Mouse (Mus musculus) c-Kit-positive CD71-positive TER-119-positive erythroid progenitor cells, embryonic 14.5 days (primary cell): ENCODE measurements at regions not wholly inside any gene's neighbourhood (a gene's known extent, or its start where the extent isn't known, plus 50 kb on each side); places are given as distances from the start of the nearest gene placed in this dataset.

Experiments
- DNase-seq: peaks from one replicate; pipeline ENCODE4 v3.0.0-alpha.2; 2013; ENCODE audit warnings: low spot score

GRCm38 (mm10) chr4:148384251-148385230, 60.0 kb downstream of the Ubiad1 start:
- no peak for DNase-seq

GRCm38 (mm10) chr4:148380562-148380961, 64.0 kb downstream of the Ubiad1 start:
- DNase-seq = no peak

- no peak for DNase-seq
These were observed 66.1 kb downstream of the Ubiad1 start for GRCm38 (mm10) chr4:148378491-148378890.

GRCm38 (mm10) chr4:148377368-148377767, 67.2 kb downstream of the Ubiad1 start:
- DNase-seq = no peak

- no peak for DNase-seq
These were observed 68.1 kb downstream of the Ubiad1 start for GRCm38 (mm10) chr4:148376439-148376838.

GRCm38 (mm10) chr4:148371489-148371888, 73.1 kb downstream of the Ubiad1 start:
- DNase-seq = no peak

GRCm38 (mm10) chr4:148367671-148368070, 76.9 kb downstream of the Ubiad1 start:
- DNase-seq = no peak

- DNase-seq = no peak
These were observed 78.0 kb upstream of the Disp3 start for GRCm38 (mm10) chr4:148365804-148366203.

DNA sequence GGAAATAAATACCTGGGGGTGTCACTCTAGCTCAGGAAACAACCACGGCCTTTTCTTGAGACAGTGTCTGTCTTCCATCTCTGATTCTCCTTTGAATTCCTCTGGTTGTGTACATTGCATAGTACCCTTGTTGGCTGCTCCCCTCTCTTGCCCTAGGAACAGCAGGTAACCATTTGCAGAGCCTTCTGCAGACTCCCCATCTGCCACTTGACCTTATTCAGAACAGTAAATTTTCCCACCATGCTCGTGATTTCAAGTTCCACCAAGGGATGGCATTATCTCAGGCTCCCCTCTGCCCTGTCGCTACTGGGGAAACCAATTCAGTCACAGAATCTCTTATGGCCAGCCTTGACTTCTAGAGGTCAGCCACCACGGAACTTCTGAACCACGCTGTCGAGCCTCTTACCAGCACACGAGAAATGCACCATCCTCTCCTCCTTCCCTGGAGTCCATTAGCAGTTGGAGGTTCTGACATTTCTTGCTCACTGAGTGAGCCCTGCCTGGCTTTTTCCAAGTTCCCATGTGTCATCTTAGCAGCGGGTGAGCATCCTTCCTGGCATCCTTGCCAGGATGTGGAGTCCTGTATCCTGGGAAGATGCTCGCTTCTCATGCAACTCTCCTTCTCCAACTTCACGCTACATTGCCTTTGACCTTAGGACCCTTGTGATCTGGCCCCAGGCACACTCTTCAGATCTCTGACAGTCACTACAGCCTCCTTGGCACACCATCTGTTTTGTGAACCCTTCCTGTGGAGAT, 75.8 kb upstream of the Disp3 start:
- no peak for DNase-seq

DNA sequence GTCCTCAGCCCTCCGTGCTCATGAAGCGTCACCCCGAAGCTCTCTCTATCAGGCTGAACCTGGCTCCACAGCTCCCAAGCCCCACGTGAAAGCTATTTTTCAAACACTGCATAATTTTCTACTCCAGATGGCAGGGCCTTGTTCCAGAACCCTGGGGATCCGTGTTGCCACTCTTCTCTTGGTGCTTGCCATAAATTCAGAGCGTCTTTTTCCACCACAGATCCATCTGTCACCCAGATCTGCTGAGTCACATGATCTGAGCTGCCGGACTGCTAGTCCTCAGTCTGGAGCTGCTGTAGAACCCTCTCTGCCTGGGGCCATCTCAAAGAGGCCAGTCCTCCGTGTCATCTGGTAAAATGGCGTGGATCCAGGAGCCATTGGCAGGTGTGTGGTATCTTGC, 73.2 kb upstream of the Disp3 start:
- no peak for DNase-seq

DNA sequence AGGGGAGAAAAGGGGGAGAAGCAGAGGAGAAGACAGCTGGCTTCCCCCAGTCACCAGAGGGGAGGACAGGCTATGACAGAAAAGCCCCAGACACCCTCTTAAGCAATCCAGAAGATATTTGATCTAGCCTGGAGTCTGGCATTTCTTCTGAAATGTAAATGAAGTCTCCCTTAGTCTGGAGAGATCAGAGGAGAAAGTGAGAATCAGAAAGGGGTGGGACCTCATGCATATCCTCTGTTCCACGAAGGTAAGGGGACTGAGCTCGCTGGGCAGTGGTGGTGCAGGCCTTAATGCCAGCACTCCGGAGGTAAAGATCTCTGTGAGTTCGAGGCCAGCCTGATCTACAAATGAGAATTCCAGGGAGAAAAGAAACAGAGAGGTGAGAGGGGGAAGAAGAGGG, 70.6 kb upstream of the Disp3 start:
- no peak for DNase-seq

DNA sequence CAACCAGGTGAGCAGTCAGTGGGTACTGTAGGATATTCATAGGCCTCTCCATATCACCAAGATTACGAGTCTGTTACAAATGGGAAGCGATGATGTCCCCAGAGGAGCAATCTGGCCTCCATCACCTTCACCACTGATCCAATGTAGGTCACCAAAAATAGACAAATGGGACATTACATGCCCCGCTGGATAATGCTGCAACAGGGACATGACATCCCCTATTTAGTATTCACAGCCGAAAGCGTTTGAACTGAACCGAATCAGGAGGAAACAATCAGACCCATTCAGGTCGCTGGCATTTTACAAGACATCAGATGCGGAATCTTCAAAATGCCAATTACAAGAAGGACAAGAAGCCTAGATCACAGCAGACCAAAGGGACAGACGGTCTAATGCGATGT, 69.5 kb upstream of the Disp3 start:
- no peak for DNase-seq

DNA sequence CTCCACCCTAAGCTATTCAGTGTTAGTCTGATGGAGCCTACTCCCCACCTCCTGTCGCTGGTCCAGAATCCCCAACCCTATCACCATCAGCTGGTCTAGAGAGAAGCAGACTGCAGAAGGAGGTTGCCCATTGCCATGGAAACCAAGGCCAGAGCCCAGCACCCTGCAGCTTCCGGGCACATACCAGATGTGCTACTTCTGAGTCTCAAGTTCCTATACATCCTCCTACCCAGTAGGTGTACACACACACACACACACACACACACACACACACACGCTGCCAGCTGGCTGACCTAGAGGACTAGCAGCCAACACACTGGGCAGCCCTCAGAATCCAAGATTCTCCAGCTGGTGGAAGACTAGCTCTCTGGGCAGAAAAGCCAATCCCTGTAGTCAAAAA, 68.9 kb upstream of the Disp3 start:
- DNase-seq = no peak

DNA sequence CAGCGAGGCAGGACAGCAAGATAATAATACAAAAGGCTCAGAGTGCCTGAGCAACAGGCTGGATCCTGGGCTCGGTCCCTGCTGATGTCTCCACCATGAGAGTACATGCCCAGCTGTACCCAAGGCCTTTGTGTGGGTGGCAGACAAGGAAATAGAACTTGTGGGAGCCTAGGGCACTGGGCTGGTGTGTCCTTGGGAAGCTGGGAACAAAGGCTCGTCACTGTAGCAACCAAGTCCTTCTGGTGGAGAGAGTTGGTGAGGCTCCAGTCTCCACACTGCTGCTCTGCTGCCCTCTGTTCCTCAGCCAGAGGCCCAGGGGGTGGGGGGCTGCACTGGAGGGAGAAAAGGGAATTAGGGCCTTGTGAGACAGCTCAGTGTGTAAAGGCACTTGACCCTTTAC, 66.2 kb upstream of the Disp3 start:
- DNase-seq = no peak

DNA sequence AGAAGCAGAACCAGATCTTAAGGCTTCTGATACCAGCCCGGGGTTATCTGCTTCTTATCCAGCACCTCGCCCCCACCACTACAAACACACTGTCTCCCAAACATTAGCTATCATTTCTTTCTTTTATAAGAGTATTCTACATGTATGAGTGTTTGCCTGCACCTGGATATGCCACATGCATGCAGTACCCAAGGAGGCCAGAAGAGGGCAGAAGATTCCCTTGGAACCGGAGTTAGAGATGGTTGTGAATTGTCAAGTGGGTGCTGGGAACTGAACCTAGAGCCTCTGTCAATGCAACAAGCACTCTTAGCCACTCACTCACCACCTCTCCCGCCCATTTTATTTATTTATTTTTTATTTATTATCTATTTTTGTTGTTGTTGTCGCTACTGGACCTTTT, 64.9 kb upstream of the Disp3 start:
- DNase-seq = peak; percentile 2

GRCm38 (mm10) chr4:148341531-148342157, 53.9 kb upstream of the Disp3 start:
- DNase-seq = no peak

DNA sequence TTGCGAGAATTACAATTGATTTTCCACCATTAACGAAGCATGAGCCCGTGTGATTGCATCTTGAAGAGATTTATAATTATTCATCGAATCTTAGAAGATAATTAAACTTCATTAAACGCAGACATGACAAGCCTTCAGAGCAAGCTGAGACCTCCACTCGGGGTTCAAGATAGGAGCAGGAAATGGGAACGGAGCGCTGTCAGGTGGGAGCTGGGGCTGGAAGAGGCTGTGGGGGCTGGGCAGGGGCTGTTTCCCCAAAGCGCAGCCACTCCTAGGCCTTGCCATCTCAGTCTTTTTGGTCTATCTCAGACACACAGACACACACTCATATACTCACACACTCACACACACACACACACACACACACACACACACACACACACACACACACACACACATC, 52.6 kb upstream of the Disp3 start:
- DNase-seq = no peak

- peak; percentile 3 for DNase-seq
These were observed 50.4 kb upstream of the Disp3 start for GRCm38 (mm10) chr4:148337890-148338880.
